Mouse (Mus musculus) neural tube, embryonic 15.5 days (tissue): ENCODE results near the gene Cops7b. TPM values are rescaled to one million over a fixed set of nuclear protein-coding genes. Genes with fewer than 3 reads are reported as not detected.

ENCODE experiments used
- ATAC-seq: fragments of 200-750 bp; cut with Nextera tagmentation; 2 replicates; pipeline ENCODE4 v1.8.0; 2017; ENCODE audit warnings: mild to moderate bottlenecking, moderate TSS enrichment, moderate library complexity; ENCODE audit not compliant: low FRiP score
- H3K27ac ChIP-seq: fragments of 300-500 bp; sonication (generic); replicated peaks from 2 replicates; pipeline ENCODE4 v1.5.1; 2015; ENCODE audit warnings: mild to moderate bottlenecking, inconsistent platforms
- H3K27me3 ChIP-seq: fragments of 300-500 bp; sonication (generic); replicated peaks from 2 replicates; pipeline ENCODE4 v1.6.1; 2015; ENCODE audit warnings: inconsistent platforms
- H3K36me3 ChIP-seq: fragments of 300-500 bp; sonication (generic); 2 replicates; pipeline ENCODE4 v1.6.1; 2015; ENCODE audit warnings: inconsistent platforms
- H3K4me1 ChIP-seq: fragments of 300-500 bp; sonication (generic); 2 replicates; pipeline ENCODE4 v1.6.1; 2015; ENCODE audit warnings: inconsistent platforms
- H3K4me2 ChIP-seq: fragments of 300-500 bp; sonication (generic); 2 replicates; pipeline ENCODE4 v1.6.1; 2015; ENCODE audit warnings: inconsistent platforms, mild to moderate bottlenecking, moderate library complexity
- H3K4me3 ChIP-seq: fragments of 300-500 bp; sonication (generic); replicated peaks from 2 replicates; pipeline ENCODE4 v1.5.1; 2015; ENCODE audit warnings: mild to moderate bottlenecking, inconsistent platforms
- H3K9ac ChIP-seq: fragments of 300-500 bp; sonication (generic); replicated peaks from 2 replicates; pipeline ENCODE4 v1.6.1; 2015; ENCODE audit warnings: mild to moderate bottlenecking, inconsistent platforms
- H3K9me3 ChIP-seq: fragments of 300-500 bp; sonication (generic); replicated peaks from 2 replicates; pipeline ENCODE4 v1.6.1; 2016; ENCODE audit warnings: inconsistent platforms
- WGBS: fragments of 180-500 bp; shearing (Covaris S2); methylation state at CpG from one replicate; pipeline ENCODE4 v1.1.7; 2015; ENCODE audit warnings: mixed read lengths; 5-methylcytosine and 5-hydroxymethylcytosine counted together
- polyA plus RNA-seq: library from polyadenylated mRNA; unstranded; fragments of >200 nt; fragmentation: Nextera tagmentation; extraction: Ambion mirVana; gene quantifications from 2 replicates; pipeline ENCODE4 v1.2.1, GENCODE M21; 2015

Cops7b gene
- polyA plus RNA-seq, 1 experiment from 2014 or later, result 59.4 TPM

DNA sequence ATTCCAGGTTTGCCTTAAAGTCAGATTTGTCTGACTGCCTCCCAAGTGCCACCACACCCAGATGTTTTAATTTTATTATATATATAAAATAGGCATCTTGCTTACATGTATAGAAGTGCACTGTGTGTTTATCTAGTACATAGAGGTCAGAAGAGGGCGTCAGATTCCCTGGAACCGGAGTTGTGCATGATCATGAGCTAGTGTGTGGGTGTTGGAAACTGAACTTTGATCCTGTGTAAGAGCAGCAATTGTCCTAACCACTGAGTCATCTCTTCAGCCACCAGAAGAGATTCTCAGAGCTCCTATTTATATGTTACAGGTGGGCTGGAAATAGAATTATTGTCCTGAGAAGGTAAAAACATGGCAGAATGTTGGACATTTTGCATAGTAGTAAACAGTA lies 17.4 kb downstream of the Cops7b start:
- Histone ChIP-seq H3K4me1 (no peaks in the 10 kb centered on the region), H3K27me3 (no peaks in the 10 kb centered on the region), H3K4me3 (no peak overlapping the region), H3K9me3 (no peaks in the 10 kb centered on the region), H3K27ac (no peak overlapping the region), H3K36me3 (peaks cover 75% of the 10 kb centered on the region), H3K4me2 (no peak overlapping the region), H3K9ac (no peak overlapping the region)
- ATAC-seq, result no peak
- WGBS, result 96% methylated on average over 2 of the region's 2 CpGs

- Histone ChIP-seq H3K4me1 (no peaks in the 10 kb centered on the region), H3K9ac (no peak overlapping the region), H3K4me2 (no peak overlapping the region), H3K36me3 (peaks cover 40% of the 10 kb centered on the region), H3K4me3 (no peak overlapping the region), H3K27ac (no peak overlapping the region), H3K27me3 (no peaks in the 10 kb centered on the region), H3K9me3 (no peaks in the 10 kb centered on the region)
- no peak for ATAC-seq
- 78% methylated on average over 1 of the region's 1 CpGs for WGBS
Measured at GRCm38 (mm10) chr1:86610954-86611353, 28.2 kb downstream of the Cops7b start.

DNA sequence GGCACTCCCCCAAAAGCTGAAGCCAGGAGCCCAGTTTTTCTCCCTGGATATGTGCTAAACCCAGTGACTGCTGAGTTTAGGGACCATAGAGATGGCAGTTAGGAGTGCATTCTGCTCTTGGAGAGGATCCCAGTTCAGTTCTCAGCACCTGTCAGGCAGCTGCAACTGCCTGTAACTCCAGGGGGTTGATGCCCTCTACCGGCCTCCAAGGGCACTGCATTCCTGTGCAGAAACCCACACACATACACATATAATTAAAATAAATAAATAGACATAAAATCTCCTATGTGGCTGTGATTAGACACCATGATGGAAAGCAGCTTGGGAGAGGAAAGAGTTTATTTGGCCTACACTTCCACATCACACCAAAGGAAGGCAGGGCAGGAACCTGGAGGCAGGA lies 29.4 kb downstream of the Cops7b start:
- Histone ChIP-seq H3K4me2 (no peak overlapping the region), H3K9me3 (no peaks in the 10 kb centered on the region), H3K27me3 (no peaks in the 10 kb centered on the region), H3K36me3 (peaks cover 29% of the 10 kb centered on the region), H3K4me1 (no peaks in the 10 kb centered on the region), H3K27ac (no peak overlapping the region), H3K9ac (no peak overlapping the region), H3K4me3 (no peak overlapping the region)
- 55% methylated on average over 1 of the region's 1 CpGs for WGBS
- no peak for ATAC-seq

GRCm38 (mm10) chr1:86614269-86614668 lies 31.6 kb downstream of the Cops7b start:
- no peaks in the 10 kb centered on the region for H3K9me3 ChIP-seq
- H3K4me2 ChIP-seq, result no peak overlapping the region
- H3K27me3 ChIP-seq, result no peaks in the 10 kb centered on the region
- H3K27ac ChIP-seq, result no peak overlapping the region
- H3K9ac ChIP-seq, result no peak overlapping the region
- peak; percentile 58; the same call in 1 of the 2 replicates for ATAC-seq
- no peaks in the 10 kb centered on the region for H3K4me1 ChIP-seq
- peaks cover 10% of the 10 kb centered on the region for H3K36me3 ChIP-seq
- no peak overlapping the region for H3K4me3 ChIP-seq

DNA sequence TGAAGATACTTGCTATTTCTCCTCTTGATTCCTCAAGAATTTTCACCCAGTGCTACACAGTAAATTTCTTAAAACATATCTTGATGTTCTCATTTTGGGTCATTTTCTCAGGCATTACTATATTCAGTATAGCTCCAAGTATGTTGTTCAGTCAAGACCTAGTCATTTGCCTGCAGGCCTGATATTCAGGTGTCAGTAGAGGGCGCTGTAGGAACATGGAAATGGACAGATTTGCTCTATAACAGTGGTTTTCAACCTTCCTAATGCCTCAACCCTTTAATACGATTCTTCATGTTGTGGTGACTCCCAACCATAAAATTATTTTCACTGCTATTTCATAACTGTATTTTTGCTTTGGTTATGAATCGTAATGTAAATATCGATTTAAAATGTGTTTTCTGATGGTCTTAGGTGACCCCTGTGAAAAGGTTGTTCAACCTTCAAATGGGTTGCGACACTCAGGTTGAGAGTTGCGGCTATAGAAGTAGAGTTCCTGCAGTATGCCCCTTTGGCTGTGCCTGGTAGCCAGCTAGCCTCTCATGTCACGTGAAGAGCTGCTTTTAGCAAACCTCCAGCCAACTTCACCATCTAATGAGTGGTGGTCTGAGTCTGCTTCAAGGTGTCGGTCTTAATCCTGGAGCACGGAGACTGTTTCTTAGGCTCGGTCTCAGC lies 35.9 kb downstream of the Cops7b start:
- Histone ChIP-seq H3K27me3 (no peaks in the 10 kb centered on the region), H3K4me3 (no peak overlapping the region), H3K9me3 (no peaks in the 10 kb centered on the region), H3K4me1 (peaks cover 10% of the 10 kb centered on the region), H3K27ac (no peak overlapping the region), H3K36me3 (no peaks in the 10 kb centered on the region), H3K9ac (no peak overlapping the region), H3K4me2 (no peak overlapping the region)
- 61% methylated on average over 10 of the region's 10 CpGs for WGBS
- ATAC-seq, result peak; percentile 62; the same call in 1 of the 2 replicates

DNA sequence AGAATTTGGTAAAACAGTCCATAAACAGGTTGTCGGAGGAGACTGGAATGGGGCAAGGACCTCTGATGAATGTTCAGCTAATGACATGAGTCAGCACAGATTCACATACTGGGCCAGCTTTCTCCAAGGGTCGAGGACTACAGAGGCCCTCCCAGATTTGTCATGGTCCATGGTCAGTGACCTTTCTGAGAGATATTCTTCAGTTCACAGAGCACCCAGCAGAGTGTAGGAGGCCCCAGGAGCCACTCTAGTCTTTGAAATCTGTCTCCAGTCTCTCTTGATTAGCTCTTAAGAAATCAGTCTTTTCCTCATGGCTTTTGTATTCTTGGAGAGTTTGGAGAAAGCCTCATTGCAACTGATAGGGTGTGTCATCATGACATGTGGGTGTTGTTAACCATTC lies 39.6 kb downstream of the Cops7b start:
- no peaks in the 10 kb centered on the region for H3K36me3 ChIP-seq
- WGBS, result 57% methylated on average over 2 of the region's 2 CpGs
- no peak overlapping the region for H3K4me2 ChIP-seq
- no peak overlapping the region for H3K9ac ChIP-seq
- H3K9me3 ChIP-seq, result no peaks in the 10 kb centered on the region
- no peak overlapping the region for H3K4me3 ChIP-seq
- no peaks in the 10 kb centered on the region for H3K27me3 ChIP-seq
- no peak overlapping the region for H3K27ac ChIP-seq
- no peak for ATAC-seq
- H3K4me1 ChIP-seq, result peaks cover 15% of the 10 kb centered on the region

DNA sequence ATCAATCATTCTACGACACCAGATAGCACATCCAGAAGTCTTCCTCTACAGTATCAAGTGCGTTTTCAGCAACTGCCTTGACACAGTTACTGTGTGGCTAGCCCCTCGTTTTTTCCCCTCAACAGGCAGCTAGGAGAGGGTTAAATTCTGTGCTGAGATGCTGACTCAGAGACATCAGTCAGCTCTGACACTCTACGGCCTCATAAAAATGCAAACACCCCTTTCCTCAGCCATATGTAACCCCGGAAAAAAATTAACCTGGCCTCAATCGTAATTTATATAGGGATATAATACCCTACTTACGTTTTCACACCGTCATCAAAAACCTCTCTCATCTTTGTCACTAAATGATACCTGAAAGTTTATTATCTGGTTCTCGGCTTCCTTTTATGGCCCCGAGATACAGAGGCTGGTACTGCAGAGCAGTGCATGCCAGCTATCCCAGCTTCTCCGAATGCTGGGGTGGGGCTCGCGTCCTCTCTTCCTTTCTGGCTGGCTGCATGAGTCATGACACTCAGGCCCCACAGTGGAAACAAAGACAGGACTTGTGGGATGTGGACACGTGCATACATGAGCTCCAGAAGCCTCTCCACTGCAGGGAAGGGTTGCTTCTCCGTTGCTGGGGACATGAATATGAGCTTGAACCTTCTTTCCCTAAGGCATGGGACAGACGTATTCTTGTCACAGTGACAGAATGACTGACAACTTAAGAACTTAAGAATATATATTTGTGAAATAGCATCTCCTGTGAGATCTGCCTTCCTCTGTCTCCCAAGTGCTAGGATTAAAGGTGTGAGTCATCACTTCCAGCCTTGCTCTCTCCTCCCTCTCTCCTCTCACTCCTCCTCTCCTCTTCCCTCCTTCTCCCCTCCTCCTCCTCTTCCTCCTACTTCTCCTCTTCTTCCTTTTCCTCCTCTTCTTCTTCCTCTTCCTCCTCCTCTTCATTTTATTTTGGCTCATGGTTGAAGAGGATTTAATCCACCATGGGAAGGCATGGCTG lies 40.6 kb downstream of the Cops7b start:
- peak; percentile 20; the same call in 1 of the 2 replicates for ATAC-seq

DNA sequence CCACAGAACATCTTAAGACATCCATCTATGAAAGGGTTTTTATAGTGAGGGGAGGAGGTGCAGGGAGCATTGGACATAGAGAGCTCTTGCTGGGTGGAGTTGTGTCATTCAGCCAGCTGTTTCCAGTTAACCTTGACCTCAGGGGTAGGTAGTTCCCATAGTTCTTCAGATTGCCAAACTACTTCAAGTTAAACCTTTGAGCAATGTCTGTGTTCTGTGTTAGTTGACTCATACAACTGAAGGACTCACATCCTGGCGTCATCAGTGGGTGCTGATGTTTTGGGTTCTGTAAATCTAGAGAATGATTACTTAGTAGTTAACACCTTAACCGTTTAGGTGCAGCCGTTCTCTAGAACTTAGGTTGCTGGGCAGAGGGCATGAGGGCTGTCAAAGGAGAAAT lies 45.6 kb downstream of the Cops7b start:
- H3K4me2 ChIP-seq, result no peak overlapping the region
- no peak overlapping the region for H3K4me3 ChIP-seq
- no peaks in the 10 kb centered on the region for H3K9me3 ChIP-seq
- H3K27me3 ChIP-seq, result 0 out of 2 replicates have a peak, but pooled peaks cover 3% of the 10 kb centered on the region
- H3K4me1 ChIP-seq, result peaks cover 16% of the 10 kb centered on the region
- H3K9ac ChIP-seq, result no peak overlapping the region
- no peaks in the 10 kb centered on the region for H3K36me3 ChIP-seq
- WGBS, result 91% methylated on average over 3 of the region's 3 CpGs
- H3K27ac ChIP-seq, result no peak overlapping the region
- ATAC-seq, result no peak

More for the DNA sequence above, 40.6 kb downstream of the Cops7b start:
- Histone ChIP-seq H3K36me3 (no peaks in the 10 kb centered on the region), H3K9me3 (no peaks in the 10 kb centered on the region), H3K27me3 (no peaks in the 10 kb centered on the region), H3K4me2 (peak overlapping the region; percentile 30), H3K9ac (no peak overlapping the region), H3K4me1 (peaks cover 15% of the 10 kb centered on the region), H3K4me3 (no peak overlapping the region), H3K27ac (peak overlapping the region; percentile 33; the same call in 1 of the 2 replicates)
- 32% methylated on average over 16 of the region's 16 CpGs for WGBS

GRCm38 (mm10) chr1:86629936-86630335 lies 47.2 kb downstream of the Cops7b start:
- Histone ChIP-seq H3K27me3 (0 out of 2 replicates have a peak, but pooled peaks cover 3% of the 10 kb centered on the region), H3K9ac (no peak overlapping the region), H3K27ac (no peak overlapping the region), H3K4me2 (no peak overlapping the region), H3K4me3 (no peak overlapping the region), H3K9me3 (no peaks in the 10 kb centered on the region), H3K36me3 (no peaks in the 10 kb centered on the region), H3K4me1 (peaks cover 23% of the 10 kb centered on the region)
- WGBS, result 63% methylated on average over 4 of the region's 4 CpGs
- no peak for ATAC-seq

DNA sequence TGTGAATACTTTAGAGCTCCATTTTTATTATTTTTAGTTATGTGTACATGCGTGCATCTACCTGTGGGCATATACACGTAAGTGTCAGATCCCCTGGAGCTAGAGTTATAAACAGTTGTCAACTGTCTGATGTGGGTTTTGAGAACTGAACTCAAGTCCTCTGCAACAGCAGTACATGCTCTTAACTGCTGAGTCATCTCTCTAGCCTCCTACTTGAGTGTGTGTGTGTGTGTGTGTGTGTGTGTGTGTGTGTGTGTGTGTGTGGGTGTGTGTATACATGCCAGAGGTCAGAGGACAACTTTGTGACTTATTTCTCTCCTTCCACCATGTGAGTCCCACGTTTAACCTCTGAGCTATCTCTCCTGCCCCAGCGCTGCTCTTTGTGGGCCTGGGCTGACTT lies 47.8 kb downstream of the Cops7b start:
- Histone ChIP-seq H3K27ac (no peak overlapping the region), H3K36me3 (no peaks in the 10 kb centered on the region), H3K9ac (no peak overlapping the region), H3K9me3 (no peaks in the 10 kb centered on the region), H3K4me1 (peaks cover 23% of the 10 kb centered on the region), H3K4me3 (no peak overlapping the region), H3K27me3 (0 out of 2 replicates have a peak, but pooled peaks cover 3% of the 10 kb centered on the region), H3K4me2 (no peak overlapping the region)
- ATAC-seq, result no peak
- WGBS, result 85% methylated on average over 4 of the region's 4 CpGs

- Histone ChIP-seq H3K4me1 (peaks cover 19% of the 10 kb centered on the region), H3K9me3 (no peaks in the 10 kb centered on the region), H3K4me3 (no peak overlapping the region), H3K27ac (peak overlapping the region; percentile 65), H3K36me3 (no peaks in the 10 kb centered on the region), H3K27me3 (0 out of 2 replicates have a peak, but pooled peaks cover 3% of the 10 kb centered on the region), H3K4me2 (no peak overlapping the region), H3K9ac (no peak overlapping the region)
- no peak for ATAC-seq
- WGBS, result 36% methylated on average over 6 of the region's 6 CpGs
Measured at GRCm38 (mm10) chr1:86632732-86633380, 50.2 kb downstream of the Cops7b start.
